Mouse (Mus musculus) bone marrow macrophage, adult 2 months (primary cell): ENCODE results near the gene Copg2.

ENCODE experiments used
- CTCF ChIP-seq: IDR thresholded peaks from 2 replicates; pipeline ENCODE4 v1.5.1; 2012; ENCODE audit warnings: low read depth, mild to moderate bottlenecking, low read length, moderate library complexity
- POLR2A ChIP-seq: IDR thresholded peaks from 2 replicates; pipeline ENCODE4 v1.6.1; 2012; ENCODE audit warnings: mild to moderate bottlenecking, low read depth, low read length, borderline replicate concordance

DNA sequence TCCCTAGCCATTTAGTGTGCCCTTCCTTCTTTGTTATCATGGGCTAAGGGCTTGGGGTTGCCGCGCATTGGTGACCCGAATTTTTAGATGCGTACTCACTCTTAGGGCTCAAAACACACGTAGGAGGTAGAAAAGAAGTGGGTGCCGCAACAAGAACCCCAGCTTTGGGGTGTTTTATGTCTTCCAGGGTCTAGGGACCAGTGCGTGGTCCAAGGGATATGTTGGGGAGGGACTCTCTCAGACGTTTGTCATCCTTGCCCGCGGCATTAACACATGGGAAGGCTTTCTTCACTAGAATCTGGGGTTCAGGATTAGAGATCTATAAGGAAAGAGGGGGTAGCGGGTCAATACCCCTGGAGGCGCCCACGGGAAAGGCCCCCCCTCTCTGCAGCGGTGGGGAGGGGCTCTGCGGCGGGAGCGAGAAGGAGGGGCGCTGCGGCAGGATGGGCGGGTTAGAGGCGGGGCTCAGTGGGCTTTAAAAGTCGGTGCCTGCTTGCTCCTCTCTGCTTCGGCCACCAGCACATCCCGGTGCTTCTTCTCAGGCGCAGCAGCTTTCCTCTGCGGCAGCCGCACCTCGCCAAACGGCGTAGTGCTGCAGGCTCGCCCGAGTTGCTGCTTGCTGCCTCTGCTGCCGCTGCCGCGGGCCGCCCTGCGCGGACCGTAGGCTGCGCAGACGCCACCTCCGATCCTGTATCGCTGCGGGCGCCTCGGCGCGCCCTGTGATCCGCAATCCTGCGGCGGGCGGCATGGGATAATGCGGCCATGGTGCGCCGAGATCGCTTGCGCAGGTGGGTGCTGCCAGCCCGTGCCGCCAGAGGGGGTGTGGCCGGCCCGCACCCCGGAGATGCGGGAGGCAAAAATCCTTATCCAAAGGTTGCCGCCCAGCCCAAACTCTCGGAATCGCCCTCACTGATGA, 158.8 kb downstream of the Copg2 start:
- TF ChIP-seq CTCF, result no peak
- TF ChIP-seq POLR2A, result no peak
